Mouse (Mus musculus) ovary, postnatal 10 days (tissue): ENCODE results near the gene Eddm3b.

Experiments
- DNase-seq: peaks from one replicate; pipeline ENCODE4 v3.0.0; 2022; ENCODE audit warnings: low spot score

Gene Eddm3b

GRCm38 (mm10) chr14:51094921-51095320 is 19.3 kb upstream of the Eddm3b start:
- no peak for DNase-seq

DNA sequence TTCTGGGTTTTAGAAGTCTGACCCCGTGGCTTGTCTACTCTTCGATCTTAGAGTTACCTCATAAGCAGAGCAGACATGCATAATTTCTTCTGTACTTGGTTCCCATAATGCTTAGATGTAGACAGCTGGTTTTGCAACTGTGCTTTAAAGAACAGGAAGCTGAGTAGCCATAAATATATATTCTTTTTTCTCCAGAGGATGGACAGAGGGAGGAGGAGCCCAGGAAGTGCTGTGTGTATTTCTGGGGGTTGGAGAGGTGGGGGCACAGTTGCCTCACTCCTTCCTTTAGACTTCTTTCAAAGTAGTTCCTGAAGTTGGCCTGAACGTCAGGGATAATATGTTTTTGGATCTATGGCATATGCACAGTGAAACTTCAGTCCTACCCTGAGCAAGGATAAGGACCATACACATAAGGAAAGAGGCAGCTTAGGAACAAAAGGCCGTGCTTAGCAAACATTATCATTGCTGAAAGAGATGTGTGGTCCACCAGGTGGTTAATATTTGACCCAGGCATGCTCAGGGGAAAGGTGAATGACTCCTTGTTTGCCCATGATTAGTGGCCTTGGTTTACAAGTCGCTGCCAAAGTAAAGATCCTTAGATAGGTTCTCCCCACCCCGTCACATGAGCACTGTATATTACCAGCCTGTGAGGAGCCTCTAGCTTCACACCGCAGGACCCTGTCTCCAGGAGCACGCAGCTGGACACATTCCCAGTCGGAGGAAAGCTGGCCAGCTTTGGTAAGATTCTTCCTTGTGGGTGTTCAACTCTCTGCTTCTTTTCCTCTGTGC is 18.3 kb upstream of the Eddm3b start:
- DNase-seq = no peak

DNA sequence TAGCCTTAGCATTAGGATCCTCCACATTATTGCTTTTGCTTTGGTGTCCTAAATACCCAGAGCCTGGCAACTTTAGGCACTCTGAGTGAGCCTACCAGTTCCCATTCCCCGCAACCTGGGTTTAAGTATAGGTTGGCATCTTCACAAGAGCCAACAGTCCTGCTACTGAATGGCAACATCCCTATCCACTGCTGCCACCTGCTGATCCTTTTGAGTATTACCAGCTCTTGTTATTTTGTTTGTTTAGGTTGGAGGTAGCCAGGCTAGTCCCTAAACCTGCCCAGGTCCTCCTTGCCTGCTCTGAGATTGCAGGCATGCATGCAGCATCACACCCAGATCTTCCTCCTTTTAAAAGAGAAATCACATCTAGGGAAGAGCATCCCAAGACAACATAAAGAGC is 15.9 kb upstream of the Eddm3b start:
- peak; percentile 39 for DNase-seq

- no peak for DNase-seq
These were observed 15.3 kb upstream of the Eddm3b start for GRCm38 (mm10) chr14:51098921-51099320.

- DNase-seq = no peak
These were observed 12.9 kb upstream of the Eddm3b start for GRCm38 (mm10) chr14:51101284-51101683.

GRCm38 (mm10) chr14:51103217-51103616 is 11.0 kb upstream of the Eddm3b start:
- no peak for DNase-seq

DNA sequence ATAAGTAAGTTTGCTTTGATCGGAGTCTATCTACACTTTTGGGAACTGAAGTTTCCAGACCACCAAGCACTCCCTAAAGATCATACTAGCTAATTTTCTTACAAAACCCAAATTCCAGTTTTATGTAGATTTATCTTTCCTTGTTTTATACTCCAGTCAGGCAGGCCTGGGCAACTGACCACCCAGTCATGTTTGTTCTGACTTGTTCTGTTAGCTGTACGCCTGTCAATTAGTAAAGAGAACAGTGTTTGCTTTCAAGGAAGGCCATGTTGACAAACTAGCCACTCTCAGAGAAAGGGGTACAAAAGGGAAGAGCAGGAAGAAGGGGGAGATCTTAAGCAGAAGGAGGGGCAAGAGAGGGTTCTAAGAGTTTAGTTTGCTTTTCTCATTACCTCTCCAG is 9.9 kb upstream of the Eddm3b start:
- DNase-seq = no peak

DNA sequence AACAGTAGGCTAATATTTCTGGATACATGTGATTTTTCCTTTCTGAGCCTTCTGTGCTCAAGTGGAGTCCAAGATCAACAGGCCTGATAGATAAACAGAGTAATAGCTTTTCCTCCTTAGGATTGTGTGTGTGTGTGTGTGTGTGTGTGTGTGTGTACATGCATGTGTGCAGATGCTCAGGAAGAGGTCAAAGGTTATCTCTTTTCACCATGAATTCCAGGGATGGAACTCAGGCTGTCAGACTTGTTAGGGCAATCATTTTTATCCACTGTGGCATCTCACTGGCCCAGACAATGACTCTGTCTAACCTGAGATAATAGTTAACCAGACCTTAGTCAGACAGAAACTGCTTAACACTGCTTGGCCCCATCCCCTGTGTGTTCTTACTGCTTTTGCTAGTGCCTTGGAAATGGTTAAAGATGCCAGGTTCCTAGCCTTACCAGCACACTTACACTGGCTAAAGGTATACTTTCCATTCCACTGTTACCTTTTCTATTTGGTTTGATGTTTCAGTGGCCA is 7.7 kb upstream of the Eddm3b start:
- DNase-seq = no peak

GRCm38 (mm10) chr14:51111966-51112365 is 2.3 kb upstream of the Eddm3b start:
- no peak for DNase-seq

GRCm38 (mm10) chr14:51113476-51113875 is 750 bp upstream of the Eddm3b start:
- DNase-seq = no peak

DNA sequence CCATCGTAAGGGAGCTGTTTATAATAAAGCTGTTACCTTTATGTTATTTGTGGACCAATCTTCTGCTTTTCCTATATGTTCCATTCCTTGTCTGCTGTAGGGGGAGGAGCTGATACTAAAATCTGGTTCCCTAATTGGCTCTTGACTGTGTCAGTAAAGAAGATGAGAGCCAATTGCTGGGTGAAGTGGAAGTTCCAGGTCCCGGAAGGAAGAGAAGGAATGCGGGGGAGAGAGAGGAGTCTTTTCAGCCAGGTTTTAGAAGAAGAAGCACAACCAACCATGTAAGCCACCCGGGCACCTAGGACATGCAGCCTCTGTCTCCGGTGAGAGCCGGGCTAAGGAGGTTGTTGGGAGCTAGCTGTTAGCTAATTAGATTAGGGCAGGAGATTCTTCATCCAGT is 11.5 kb downstream of the Eddm3b start:
- no peak for DNase-seq

DNA sequence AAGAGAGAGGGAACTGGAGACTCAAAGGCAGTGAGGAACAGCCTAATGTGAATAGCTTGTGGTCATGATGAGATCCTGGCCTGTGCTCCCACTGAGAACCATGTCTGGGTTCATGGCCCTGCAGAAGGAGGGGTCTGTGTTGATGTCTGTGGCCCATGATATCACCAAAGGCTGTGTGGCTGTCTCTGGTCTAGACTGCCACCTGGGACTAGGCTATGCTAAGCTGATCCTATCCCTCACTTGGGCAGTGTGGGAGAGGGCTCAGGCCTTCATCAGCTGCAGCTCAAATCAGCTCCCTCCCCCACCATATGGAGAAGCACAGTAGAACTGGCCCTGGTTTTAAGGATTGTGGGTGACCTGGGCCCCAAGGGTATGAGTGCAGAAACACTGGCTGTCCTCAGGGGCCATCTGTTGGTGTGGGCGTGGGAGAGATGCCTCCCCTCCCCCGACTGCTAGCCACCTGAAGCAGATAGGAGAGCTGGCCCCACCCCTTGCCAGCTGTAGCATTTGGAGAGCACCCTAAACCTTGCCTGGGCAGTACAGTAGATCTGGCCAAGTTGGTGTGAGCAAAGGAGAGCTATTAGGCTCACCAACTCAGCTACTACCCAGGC is 13.5 kb downstream of the Eddm3b start:
- no peak for DNase-seq

GRCm38 (mm10) chr14:51128775-51129623 is 14.8 kb downstream of the Eddm3b start:
- no peak for DNase-seq

DNA sequence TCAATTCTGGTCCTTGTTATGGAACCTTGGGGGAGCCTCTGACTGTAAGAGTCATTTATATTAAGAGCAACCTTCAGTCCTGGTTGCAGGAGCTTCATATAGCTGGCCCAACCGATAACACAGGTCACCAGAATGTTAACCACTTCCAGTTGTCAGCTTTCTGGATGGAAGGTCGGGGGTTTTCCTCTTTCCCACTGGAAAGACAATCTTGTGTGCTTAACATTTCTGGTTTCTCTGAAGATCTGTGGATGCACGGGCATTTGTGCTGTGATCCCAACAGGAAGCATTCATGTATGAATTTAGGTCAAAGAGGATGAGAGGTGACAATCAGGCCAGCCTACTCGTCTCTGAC is 15.4 kb downstream of the Eddm3b start:
- no peak for DNase-seq

DNA sequence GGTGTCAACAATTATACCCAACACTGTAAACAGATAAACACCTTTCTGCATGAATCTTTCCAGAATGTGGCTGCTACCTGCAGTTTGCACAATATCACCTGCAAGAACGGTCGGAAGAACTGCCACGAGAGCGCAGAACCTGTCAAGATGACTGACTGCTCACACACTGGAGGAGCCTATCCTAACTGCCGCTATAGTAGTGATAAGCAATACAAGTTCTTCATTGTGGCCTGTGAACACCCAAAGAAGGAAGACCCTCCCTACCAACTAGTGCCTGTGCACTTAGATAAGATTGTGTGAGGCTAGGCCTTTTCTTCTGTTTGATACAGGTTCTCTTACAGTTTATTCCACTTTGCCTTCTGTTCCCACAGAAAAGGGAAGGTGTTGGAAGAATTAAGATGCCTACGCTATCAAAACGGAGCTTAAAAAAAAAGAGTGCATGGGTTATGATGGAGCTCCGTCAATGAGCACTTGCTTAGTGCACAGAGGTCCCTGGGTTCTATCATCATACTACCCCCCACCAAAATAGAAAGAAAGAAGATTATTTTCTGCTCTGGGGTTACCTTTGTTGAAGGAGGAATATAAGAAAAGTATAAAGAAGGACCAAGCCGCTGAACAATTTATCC is 16.2 kb downstream of the Eddm3b start:
- DNase-seq = no peak

DNA sequence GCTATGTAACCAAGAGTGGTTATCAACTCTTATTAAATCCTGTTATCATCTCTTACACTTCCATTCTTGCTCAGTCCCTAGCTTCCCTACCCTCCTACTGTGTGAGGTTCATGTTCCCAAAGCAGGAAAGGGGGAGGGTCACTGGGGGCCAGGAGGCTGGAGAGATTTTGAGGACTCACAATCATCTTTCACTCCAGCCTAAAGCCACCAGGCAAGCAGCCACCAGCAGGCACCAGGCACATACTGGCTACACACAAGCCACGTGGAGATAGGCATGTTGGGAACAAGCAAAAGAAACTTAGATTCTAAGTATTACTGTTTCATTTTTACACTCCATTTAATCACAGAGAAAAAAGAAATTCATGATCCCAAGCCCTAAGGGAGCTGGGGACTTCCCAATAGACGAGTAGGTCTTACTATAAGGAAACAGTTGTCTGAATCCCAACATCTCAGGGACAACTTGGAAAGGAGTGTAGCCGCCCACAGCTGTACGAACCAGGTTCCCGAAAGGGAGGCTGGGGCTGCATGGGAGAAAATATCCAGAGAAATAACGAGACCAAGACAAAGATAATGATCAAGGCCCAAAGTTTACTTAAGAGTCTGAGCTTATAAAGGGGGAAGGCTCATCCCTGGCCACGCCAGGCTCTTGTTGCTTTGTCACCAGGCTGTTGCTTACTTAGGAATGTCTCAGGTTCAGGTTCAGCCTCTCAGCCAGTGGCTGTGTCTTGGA is 17.0 kb downstream of the Eddm3b start:
- DNase-seq = no peak

- DNase-seq = no peak
These were observed 18.1 kb downstream of the Eddm3b start for GRCm38 (mm10) chr14:51132372-51132771.

DNA sequence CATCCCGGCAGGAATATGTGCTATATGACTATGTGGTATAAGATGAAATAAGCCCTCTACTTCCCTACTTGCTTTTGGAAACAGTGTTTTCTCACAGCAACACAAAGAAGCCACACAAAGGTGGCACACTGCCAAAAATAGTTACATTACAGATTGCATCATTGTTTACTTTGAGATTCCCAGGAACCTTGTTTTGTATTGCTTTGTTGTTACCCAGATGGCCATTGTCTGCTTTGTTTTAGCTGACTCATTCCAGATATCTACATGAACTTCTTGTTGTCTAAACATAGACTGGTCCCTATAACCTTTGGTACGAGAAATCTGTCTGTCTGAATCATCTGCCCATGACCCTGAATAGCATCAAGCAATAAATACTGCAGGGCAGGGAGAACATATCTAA is 26.1 kb downstream of the Eddm3b start:
- no peak for DNase-seq

DNA sequence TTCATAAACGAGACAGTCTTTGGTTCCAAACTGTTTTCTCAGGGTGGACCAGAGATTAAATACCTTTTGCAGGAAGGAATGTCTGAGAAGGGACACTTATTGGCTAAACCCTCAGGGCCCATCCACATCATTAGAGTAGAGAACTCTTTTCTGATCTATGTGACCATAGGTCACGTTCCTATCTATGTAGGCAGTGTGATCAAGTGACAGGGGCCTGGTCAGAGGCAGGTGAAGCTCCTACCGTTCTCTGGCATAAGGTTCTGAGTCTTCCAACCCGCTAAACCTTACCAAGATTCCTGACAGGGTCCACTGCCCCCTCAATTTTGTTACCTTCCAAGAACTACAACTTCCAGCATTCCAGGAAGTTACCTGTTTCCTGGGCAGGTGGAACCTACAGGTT is 27.9 kb downstream of the Eddm3b start:
- DNase-seq = no peak

GRCm38 (mm10) chr14:51142568-51142967 is 28.3 kb downstream of the Eddm3b start:
- no peak for DNase-seq

DNA sequence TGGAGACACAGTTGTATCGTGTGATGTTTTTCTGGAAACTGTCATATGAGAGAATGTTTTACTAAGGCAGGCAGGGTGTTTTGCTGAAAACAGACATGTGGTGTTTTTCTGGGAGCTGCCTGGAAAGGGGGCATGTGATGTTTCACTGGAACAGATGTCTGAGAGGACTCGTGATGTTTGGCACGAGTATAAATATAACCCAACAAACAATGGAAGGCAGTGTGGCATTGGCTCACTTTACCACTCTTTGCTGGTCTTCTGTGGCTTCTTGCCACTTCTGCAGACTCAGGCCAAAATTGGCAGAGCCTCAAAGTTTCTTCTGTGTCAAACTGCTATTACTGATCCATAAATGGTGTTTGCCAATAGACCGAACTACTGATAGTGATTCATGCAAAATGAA is 29.1 kb downstream of the Eddm3b start:
- no peak for DNase-seq

DNA sequence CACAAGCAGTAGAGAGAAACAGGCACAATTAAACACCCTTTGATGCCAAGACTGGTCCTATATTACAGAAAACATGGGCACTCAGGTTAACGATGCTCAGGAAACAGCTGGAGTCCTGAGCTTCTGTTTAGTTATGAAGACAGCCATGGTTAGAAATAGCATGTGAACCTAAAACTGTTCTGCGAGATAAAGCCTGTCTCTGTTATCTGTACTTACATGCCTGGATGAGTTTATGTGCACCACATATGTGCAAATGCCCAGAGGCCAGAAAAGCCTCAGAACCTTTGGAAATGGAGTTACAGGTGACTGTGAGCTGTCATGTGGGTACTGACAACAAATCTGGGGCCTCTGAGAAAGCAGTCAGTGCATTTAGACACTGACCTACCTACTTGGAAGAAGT is 29.7 kb downstream of the Eddm3b start:
- no peak for DNase-seq
